Mouse (Mus musculus) liver, adult 2 months (tissue): ENCODE results near the gene Marf1.

Experiments
- CTCF ChIP-seq: fragments of 200-500 bp; IDR thresholded peaks from 2 replicates; pipeline ENCODE4 v1.5.1; 2011; ENCODE audit warnings: low read depth, low read length, control low read depth
- POLR2A ChIP-seq: fragments of 200-500 bp; IDR thresholded peaks from 2 replicates; pipeline ENCODE4 v1.6.1; 2011; ENCODE audit warnings: low read length, control low read depth; ENCODE audit not compliant: insufficient read depth; ENCODE audit errors: extremely low read depth

- TF ChIP-seq POLR2A = no peak
- TF ChIP-seq CTCF = no peak
These were observed 11.4 kb downstream of the Marf1 start for GRCm38 (mm10) chr16:14151718-14152117.
